Mouse (Mus musculus): ENCODE measurements at regions not wholly inside any gene's neighbourhood (a gene's known extent, or its start where the extent isn't known, plus 50 kb on each side); places are given as distances from the start of the nearest gene placed in this dataset.

- DNase-seq (ENCODE audit: low spot score): no peak
Measured at GRCm38 (mm10) chr3:138668394-138669092, 73.5 kb upstream of the Tspan5 start.

GRCm38 (mm10) chr3:138675881-138676280 lies 66.1 kb upstream of the Tspan5 start:
- DNase-seq (ENCODE audit: low spot score): no peak

- no peak for DNase-seq (ENCODE audit: low spot score)
Measured at GRCm38 (mm10) chr3:138678351-138678750, 63.6 kb upstream of the Tspan5 start.

GRCm38 (mm10) chr3:138686636-138687230 lies 55.3 kb upstream of the Tspan5 start:
- DNase-seq (ENCODE audit: low spot score): no peak

GRCm38 (mm10) chr3:138688606-138689005 lies 53.4 kb upstream of the Tspan5 start:
- no peak for DNase-seq (ENCODE audit: low spot score)

Data from testis, postnatal 14 days (tissue).